Mouse (Mus musculus) T-helper 17 cell (primary cell): ENCODE results near the gene Hmcn1.

Experiments used
- in situ Hi-C, 2 experiments: fragments of 300-600 bp; cut with MboI, MseI; formaldehyde crosslinking; loops; 1 replicate in 1 of 2; 2 replicates in 1 of 2; pipeline ENCODE4 v1.15.1; 2025; ENCODE audit warnings: high pct_unique_total_duplicates in 2 of 2

Gene Hmcn1

GRCm38 (mm10) chr1:150681006-150681405 is 312.2 kb downstream of the Hmcn1 start:
- in situ Hi-C loops: no loop called here

GRCm38 (mm10) chr1:150680345-150680744 is 312.9 kb downstream of the Hmcn1 start:
- in situ Hi-C loops: no loop called here

DNA sequence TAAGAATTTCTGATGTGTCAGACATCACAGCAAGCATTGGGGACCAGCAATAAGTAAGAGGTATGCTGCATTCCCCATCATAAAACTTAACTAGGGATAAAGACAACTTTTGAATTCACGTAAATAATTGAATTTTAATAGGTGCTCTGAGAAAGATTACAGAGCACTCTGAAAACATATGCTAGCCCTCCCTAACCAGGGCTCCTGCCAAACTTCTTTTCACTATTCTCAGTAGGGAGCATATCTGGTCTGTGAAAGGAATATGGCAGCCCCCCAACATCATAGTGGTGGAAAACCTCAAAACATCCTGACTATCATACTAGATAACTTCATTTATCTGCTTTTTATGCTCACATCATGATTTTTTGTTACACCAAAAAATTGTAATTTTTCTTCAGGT is 347.9 kb downstream of the Hmcn1 start:
- in situ Hi-C loops: no loop called here

DNA sequence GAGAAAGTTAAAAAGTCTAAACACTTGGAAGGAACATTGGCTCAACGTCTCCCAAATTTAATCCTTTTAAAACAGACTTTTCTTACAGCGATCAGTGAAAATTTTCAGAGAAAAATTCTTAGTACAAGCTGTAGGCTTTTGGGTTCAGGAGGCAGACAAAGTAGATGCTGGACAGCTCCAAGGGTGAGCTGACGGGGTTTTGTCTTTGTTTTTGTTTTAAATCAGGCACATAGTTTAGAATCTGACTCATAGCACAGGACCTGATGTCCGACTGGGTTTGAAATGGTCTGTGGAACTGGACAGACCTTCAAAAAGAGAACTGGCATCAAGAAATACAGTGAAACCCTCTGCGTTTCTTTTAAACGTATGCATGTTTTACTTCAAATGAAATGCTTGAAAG is 353.7 kb downstream of the Hmcn1 start:
- in situ Hi-C loops: no loop called here

GRCm38 (mm10) chr1:150632506-150632905 is 360.7 kb downstream of the Hmcn1 start:
- in situ Hi-C loops: no loop called here

DNA sequence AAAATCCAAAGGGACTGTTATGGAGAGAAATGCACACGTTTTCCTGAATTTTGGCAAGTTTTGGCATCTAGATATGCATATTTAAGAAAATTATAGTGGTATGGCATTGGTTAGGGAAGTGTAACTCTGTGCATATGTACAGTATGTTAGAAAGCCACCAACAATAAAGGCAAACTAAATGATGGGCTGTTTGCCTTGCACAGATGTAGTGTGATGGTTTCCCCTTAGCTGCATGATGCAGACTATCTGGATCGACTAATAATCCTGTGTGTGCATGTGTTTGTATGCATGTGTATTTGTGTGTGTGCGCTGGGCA is 361.4 kb downstream of the Hmcn1 start:
- in situ Hi-C loops: no loop called here

- in situ Hi-C loops: no loop called here
These were observed 362.0 kb downstream of the Hmcn1 start for GRCm38 (mm10) chr1:150631035-150631855.

DNA sequence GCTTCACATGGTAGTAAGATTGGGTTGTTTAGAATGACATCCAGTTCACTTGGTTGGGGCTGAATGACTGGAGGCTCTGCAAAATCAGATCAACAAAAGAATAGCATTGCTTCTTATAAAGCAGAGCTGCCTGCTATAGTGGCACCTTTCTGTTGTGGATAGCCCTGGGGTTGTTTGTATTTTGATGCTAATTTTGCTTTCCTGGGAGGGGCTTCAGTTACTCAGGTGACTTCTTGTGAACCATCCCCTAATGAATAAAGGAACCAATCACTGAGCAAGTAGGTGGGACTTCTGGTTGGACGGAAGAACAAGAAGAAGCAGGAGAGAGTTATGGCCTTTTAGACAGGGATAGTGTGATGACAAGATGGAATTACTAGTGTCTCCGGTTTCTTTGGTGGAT is 370.0 kb downstream of the Hmcn1 start:
- in situ Hi-C loops: no loop called here

GRCm38 (mm10) chr1:150610539-150610938 is 382.7 kb downstream of the Hmcn1 start:
- in situ Hi-C loops: no loop called here

- in situ Hi-C loops: no loop called here
These were observed 387.1 kb downstream of the Hmcn1 start for GRCm38 (mm10) chr1:150606173-150606572.

- in situ Hi-C loops: no loop called here
These were observed 399.6 kb downstream of the Hmcn1 start for GRCm38 (mm10) chr1:150593614-150594013.

- in situ Hi-C loops: no loop called here
These were observed 402.0 kb downstream of the Hmcn1 start for GRCm38 (mm10) chr1:150591253-150591652.

- in situ Hi-C loops: no loop called here
These were observed 405.8 kb downstream of the Hmcn1 start for GRCm38 (mm10) chr1:150587410-150587809.

DNA sequence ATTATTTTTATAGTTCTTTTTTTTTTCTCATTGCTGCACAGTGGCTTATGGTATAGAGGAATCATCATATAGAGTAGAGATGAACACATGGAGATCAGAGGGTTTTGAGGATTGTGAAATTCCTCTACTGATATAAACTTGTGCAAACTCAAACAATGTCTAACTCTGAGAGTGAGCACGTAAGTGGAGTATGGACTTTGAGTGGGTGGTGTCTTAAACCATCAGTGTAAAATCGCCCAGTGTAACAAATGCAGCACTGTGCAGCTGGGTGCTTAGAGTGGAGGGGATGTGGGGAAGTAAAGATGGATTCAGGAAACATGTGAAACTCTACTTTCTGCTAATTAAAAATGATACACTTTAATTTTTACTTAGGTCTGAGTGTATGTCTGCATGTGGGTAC is 408.8 kb downstream of the Hmcn1 start:
- in situ Hi-C loops: no loop called here

- in situ Hi-C loops: no loop called here
These were observed 409.5 kb downstream of the Hmcn1 start for GRCm38 (mm10) chr1:150583734-150584133.

GRCm38 (mm10) chr1:150580561-150580960 is 412.7 kb downstream of the Hmcn1 start:
- in situ Hi-C loops: no loop called here

- in situ Hi-C loops: no loop called here
These were observed 419.8 kb downstream of the Hmcn1 start for GRCm38 (mm10) chr1:150573407-150573806.

DNA sequence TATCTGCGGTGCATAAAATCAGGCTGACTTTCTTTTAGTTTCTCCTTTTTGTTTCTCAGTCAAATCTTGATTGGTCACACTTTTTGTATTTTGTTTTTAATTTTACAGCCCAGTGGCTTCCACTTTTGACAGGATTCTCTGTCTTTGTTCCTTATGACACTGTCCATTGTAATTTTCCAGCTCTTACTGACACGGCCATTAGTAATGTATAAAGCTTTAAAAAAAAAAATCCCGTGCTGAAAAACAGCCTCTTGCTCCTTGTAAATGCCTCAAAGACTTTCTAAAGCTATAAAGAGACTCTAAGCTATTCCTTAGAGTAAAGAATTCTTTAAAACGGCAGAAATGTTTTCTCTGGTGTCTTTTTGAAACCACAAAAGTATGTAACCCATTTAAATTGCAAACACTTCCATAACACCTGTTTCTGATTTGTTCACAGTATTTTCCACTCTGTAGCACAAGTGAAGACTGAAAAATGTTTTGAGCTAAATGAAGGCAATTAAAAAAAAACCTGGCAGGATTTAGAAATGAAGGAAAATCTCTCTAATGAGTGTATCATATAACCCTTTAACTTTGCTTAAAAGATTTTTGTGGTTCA is 422.6 kb downstream of the Hmcn1 start:
- in situ Hi-C loops: no loop called here

- in situ Hi-C loops: no loop called here
These were observed 423.3 kb downstream of the Hmcn1 start for GRCm38 (mm10) chr1:150569820-150570543.

GRCm38 (mm10) chr1:150566287-150566686 is 426.9 kb downstream of the Hmcn1 start:
- in situ Hi-C loops: no loop called here

DNA sequence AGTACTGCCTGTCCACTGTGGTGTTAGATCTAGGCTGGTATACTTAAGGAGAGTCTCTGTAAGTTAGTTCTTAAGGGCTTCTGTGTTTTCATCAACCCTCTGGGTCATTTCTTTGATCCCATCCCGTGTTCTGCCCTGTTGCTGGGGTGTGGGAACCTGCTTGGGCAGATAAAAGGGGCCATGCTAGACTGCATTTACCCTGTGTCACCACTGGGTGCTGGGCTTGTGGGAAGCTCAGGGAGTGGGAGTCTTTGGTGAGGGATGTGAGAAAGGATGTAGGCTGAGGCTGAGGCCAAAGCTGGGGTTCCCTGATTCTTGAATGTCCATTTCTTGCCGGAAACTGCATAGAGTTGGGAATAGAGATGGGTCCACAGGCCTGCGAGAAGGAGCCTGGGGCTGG is 436.6 kb downstream of the Hmcn1 start:
- in situ Hi-C loops: no loop called here

DNA sequence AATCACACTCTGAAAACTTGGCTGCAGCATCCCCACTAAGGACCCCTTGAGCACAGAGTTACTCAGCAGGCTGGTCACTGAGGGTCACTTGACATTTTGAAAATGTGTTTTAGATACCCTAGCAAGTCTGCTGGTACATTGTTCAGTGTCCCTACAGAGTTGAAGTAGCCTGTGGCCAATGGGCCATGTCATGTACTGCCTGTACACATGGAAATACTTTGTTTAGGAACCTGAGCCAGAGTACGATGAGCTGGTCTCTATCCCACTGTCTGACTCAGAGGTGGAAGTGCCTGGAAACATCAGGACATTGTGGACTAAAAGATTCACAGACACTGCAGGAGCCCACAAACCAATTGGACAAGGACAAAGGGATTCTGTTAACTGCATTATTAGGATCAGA is 441.8 kb downstream of the Hmcn1 start:
- in situ Hi-C loops: no loop called here

- in situ Hi-C loops: loop anchor here in 1 of 2 experiments (10.0 kb wide), 1 partner anchor 458 kb away; no protein-coding TSS in a partner anchor
These were observed 446.8 kb downstream of the Hmcn1 start for GRCm38 (mm10) chr1:150546463-150546862.
